Mouse (Mus musculus): ENCODE measurements around the gene Gars.

- TF ChIP-seq CTCF (IDR thresholded peaks at IDR 0.05 in 2 of 3, conservative IDR thresholded peaks at IDR 0.05 in 1 of 3; ENCODE audit: control insufficient read depth in 1 of 3, insufficient read depth in 1 of 3, low read depth in 2 of 3, low read length in 3 of 3, poor library complexity in 1 of 3, severe bottlenecking in 1 of 3) = no peak
- no peak for TF ChIP-seq MAFK (IDR thresholded peaks at IDR 0.05; ENCODE audit: borderline replicate concordance, low read depth, low read length)
- no peak for TF ChIP-seq MXI1 (IDR thresholded peaks at IDR 0.05; ENCODE audit: low read depth, low read length)
- TF ChIP-seq RCOR1 (IDR thresholded peaks at IDR 0.05; ENCODE audit: low read depth, low read length) = no peak
- TF ChIP-seq HCFC1 (IDR thresholded peaks at IDR 0.05; ENCODE audit: low read depth, low read length) = no peak
- TF ChIP-seq GABPA (IDR thresholded peaks at IDR 0.05; ENCODE audit: low read depth, low read length) = no peak
- TF ChIP-seq USF1 (IDR thresholded peaks at IDR 0.05; ENCODE audit: low read depth, low read length) = no peak
- no peak for TF ChIP-seq CHD2 (IDR thresholded peaks at IDR 0.05; ENCODE audit: low read length)
- no peak for TF ChIP-seq ZNF384 (IDR thresholded peaks at IDR 0.05; ENCODE audit: low read depth, low read length)
- no peak for TF ChIP-seq NRF1 (IDR thresholded peaks at IDR 0.05; ENCODE audit: insufficient read depth, low read depth, low read length, poor library complexity, severe bottlenecking)
- TF ChIP-seq TCF12 (IDR thresholded peaks at IDR 0.05; ENCODE audit: low read depth, low read length) = no peak
- no peak for TF ChIP-seq POLR2A (IDR thresholded peaks at IDR 0.05; ENCODE audit: control insufficient read depth in 1 of 2, insufficient read depth in 1 of 2, low read depth in 1 of 2, low read length in 2 of 2, poor library complexity in 1 of 2)
- TF ChIP-seq SMC3 (IDR thresholded peaks at IDR 0.05; ENCODE audit: low read depth, low read length) = no peak
These were observed 40.1 kb upstream of the Gars start for GRCm38 (mm10) chr6:54997726-54998125.

All from MEL (cell line).